Mouse (Mus musculus) embryonic facial prominence, embryonic 10.5 days (tissue): ENCODE results near the gene Trpc4ap. TPM values are rescaled to one million over a fixed set of nuclear protein-coding genes. Genes with fewer than 3 reads are reported as not detected.

Experiments used
- DNase-seq: peaks from one replicate; pipeline ENCODE4 v3.0.0-alpha.2; 2017; ENCODE audit warnings: low spot score
- H3K27ac ChIP-seq: fragments of 300-500 bp; sonication (generic); replicated peaks from 2 replicates; pipeline ENCODE4 v1.5.1; 2016; ENCODE audit warnings: mild to moderate bottlenecking
- H3K27me3 ChIP-seq: fragments of 300-500 bp; sonication (generic); replicated peaks from 2 replicates; pipeline ENCODE4 v1.6.1; 2016; ENCODE audit warnings: low read depth, mild to moderate bottlenecking; ENCODE audit not compliant: poor library complexity, severe bottlenecking
- H3K36me3 ChIP-seq: fragments of 300-500 bp; sonication (generic); replicated peaks from 2 replicates; pipeline ENCODE4 v1.6.1; 2016; ENCODE audit warnings: mild to moderate bottlenecking, moderate library complexity
- H3K4me1 ChIP-seq: fragments of 300-500 bp; sonication (generic); 2 replicates; pipeline ENCODE4 v1.6.1; 2016
- H3K4me3 ChIP-seq: fragments of 300-500 bp; sonication (generic); 2 replicates; pipeline ENCODE4 v1.5.1; 2016; ENCODE audit warnings: mild to moderate bottlenecking, moderate library complexity
- H3K9me3 ChIP-seq: fragments of 300-500 bp; sonication (generic); 2 replicates; pipeline ENCODE4 v1.6.1; 2016; ENCODE audit warnings: mild to moderate bottlenecking
- WGBS: fragments of 180-500 bp; shearing (Covaris S2); methylation state at CpG from one replicate; pipeline ENCODE4 v1.1.7; 2016; 5-methylcytosine and 5-hydroxymethylcytosine counted together
- polyA plus RNA-seq: library from polyadenylated mRNA; unstranded; fragments of >200 nt; fragmentation: Nextera tagmentation; extraction: Ambion mirVana; gene quantifications from 2 replicates; pipeline ENCODE4 v1.2.1, GENCODE M21; 2016

The Trpc4ap gene
- polyA plus RNA-seq, 1 experiment from 2014 or later = 126 TPM

DNA sequence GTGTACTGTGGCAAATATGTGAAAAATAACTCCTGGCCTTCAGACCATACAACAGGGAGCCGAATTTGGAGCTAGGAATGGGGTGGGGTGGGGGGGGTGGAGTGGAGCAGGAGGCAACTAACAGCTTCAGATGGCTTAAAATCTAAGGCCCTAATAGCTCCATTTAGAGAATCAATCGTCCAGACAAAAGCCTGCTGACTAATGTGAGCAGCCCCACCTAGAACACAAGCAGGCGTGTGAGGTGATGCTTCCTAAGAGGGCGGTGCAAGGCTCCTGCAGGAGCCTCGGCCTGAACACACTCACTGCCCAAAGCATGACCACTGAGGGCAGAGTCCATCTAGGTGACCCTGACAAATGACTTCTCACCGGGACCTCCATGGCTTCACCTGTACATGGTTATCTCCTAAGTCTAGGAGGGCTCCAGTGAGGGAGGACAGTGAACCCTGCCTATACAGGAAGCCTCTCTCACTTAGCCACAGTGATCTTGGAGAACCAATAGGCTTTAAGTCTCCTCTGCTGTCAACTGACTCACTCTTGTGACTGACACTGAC is 28.2 kb downstream of the Trpc4ap start:
- no peaks in the 10 kb centered on the region for H3K9me3 ChIP-seq
- H3K27me3 ChIP-seq = no peaks in the 10 kb centered on the region
- H3K27ac ChIP-seq = no peak overlapping the region
- no peaks in the 10 kb centered on the region for H3K4me1 ChIP-seq
- H3K36me3 ChIP-seq = peaks cover 95% of the 10 kb centered on the region
- no peak overlapping the region for H3K4me3 ChIP-seq
- 85% methylated on average over 6 of the region's 6 CpGs for WGBS
- no peak for DNase-seq

- H3K27ac ChIP-seq = no peak overlapping the region
- H3K27me3 ChIP-seq = no peaks in the 10 kb centered on the region
- H3K4me1 ChIP-seq = no peaks in the 10 kb centered on the region
- peak; percentile 46 for DNase-seq
- no peaks in the 10 kb centered on the region for H3K9me3 ChIP-seq
- 32% methylated on average over 5 of the region's 5 CpGs for WGBS
- peaks cover 95% of the 10 kb centered on the region for H3K36me3 ChIP-seq
- H3K4me3 ChIP-seq = no peak overlapping the region
Measured at GRCm38 (mm10) chr2:155663097-155663496, 29.1 kb downstream of the Trpc4ap start.

DNA sequence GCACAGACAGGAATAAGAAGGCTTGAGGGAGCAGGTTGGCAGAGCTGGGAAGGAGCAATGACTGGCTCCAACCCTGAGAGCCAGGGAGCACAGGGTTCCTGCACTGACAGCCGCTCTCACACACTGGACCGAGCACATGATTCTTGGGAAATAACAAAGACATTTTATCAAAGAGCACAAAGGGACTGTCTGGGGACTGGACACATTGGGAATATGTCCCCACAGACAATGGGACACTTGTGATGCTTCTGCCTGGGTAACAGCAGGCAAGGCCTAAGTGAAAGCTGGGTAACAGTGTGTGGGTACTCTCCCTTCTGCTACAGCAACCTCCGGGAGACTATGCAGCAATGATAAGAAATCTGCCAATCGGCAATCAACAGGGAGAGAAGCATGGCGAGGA is 29.8 kb downstream of the Trpc4ap start:
- H3K27me3 ChIP-seq = no peaks in the 10 kb centered on the region
- no peak for DNase-seq
- no peaks in the 10 kb centered on the region for H3K9me3 ChIP-seq
- no peak overlapping the region for H3K4me3 ChIP-seq
- WGBS = 94% methylated on average over 5 of the region's 5 CpGs
- H3K36me3 ChIP-seq = peaks cover 95% of the 10 kb centered on the region
- H3K4me1 ChIP-seq = no peaks in the 10 kb centered on the region
- H3K27ac ChIP-seq = no peak overlapping the region

GRCm38 (mm10) chr2:155655759-155656372 is 36.3 kb downstream of the Trpc4ap start:
- Histone ChIP-seq H3K9me3 (no peaks in the 10 kb centered on the region), H3K4me1 (no peaks in the 10 kb centered on the region), H3K36me3 (peaks cover 96% of the 10 kb centered on the region), H3K4me3 (no peak overlapping the region), H3K27me3 (no peaks in the 10 kb centered on the region), H3K27ac (no peak overlapping the region)
- WGBS = 77% methylated on average over 6 of the region's 6 CpGs
- no peak for DNase-seq

DNA sequence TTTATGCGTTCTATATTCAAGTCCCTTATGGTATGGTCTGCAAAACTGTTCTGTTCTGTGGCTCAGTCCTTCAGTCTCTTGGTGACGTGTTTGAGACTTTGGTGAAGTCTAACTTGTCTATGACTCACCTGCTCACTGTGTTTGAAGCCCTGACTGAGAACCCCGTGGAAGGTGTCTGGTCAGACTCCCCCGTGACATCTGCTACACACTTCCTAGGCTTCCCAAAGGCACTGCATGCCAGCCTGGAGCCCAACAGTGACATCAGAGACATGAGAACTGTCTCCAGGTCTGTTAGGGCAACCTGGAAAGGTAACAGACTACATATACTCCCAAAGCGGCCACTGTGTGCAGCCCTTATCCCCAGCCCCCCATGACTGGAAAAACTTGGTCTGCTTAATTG is 39.6 kb downstream of the Trpc4ap start:
- 90% methylated on average over 5 of the region's 5 CpGs for WGBS
- Histone ChIP-seq H3K27me3 (no peaks in the 10 kb centered on the region), H3K36me3 (peaks cover 98% of the 10 kb centered on the region), H3K9me3 (no peaks in the 10 kb centered on the region), H3K4me3 (no peak overlapping the region), H3K4me1 (no peaks in the 10 kb centered on the region), H3K27ac (no peak overlapping the region)
- DNase-seq = no peak

- no peak overlapping the region for H3K4me3 ChIP-seq
- H3K36me3 ChIP-seq = peaks cover 97% of the 10 kb centered on the region
- WGBS = 81% methylated on average over 7 of the region's 7 CpGs
- no peak for DNase-seq
- no peaks in the 10 kb centered on the region for H3K9me3 ChIP-seq
- H3K4me1 ChIP-seq = no peaks in the 10 kb centered on the region
- H3K27me3 ChIP-seq = no peaks in the 10 kb centered on the region
- no peak overlapping the region for H3K27ac ChIP-seq
Measured at GRCm38 (mm10) chr2:155645746-155646145, 46.4 kb downstream of the Trpc4ap start.

- Histone ChIP-seq H3K9me3 (no peaks in the 10 kb centered on the region), H3K27me3 (no peaks in the 10 kb centered on the region), H3K27ac (no peak overlapping the region), H3K36me3 (peaks cover 99% of the 10 kb centered on the region), H3K4me3 (no peak overlapping the region), H3K4me1 (no peaks in the 10 kb centered on the region)
- no peak for DNase-seq
- 88% methylated on average over 18 of the region's 18 CpGs for WGBS
Measured at GRCm38 (mm10) chr2:155641540-155642472, 50.4 kb downstream of the Trpc4ap start.

- no peak overlapping the region for H3K27ac ChIP-seq
- no peaks in the 10 kb centered on the region for H3K4me1 ChIP-seq
- H3K27me3 ChIP-seq = no peaks in the 10 kb centered on the region
- H3K9me3 ChIP-seq = no peaks in the 10 kb centered on the region
- 91% methylated on average over 6 of the region's 6 CpGs for WGBS
- DNase-seq = no peak
- no peak overlapping the region for H3K4me3 ChIP-seq
- peaks cover 99% of the 10 kb centered on the region for H3K36me3 ChIP-seq
Measured at GRCm38 (mm10) chr2:155640656-155641055, 51.5 kb downstream of the Trpc4ap start.

DNA sequence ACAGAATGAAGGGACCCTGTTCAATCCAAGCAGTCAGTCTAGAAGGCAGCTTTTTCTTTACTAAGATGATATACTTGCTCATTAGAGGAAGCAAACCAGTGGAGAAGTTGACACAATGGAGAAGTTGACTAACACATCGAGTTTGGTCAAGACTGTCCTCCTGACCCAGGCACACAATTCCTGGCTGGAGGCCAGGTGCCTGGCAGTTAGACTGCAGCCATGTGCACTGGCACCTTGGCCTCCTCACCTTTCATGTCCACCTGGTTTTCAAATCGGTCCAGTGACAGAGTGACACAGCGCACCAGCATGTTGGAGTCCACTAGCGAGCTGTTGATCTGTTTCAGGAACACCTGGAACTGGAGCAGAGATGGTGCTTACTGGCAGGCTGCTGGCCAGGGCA is 54.8 kb downstream of the Trpc4ap start:
- H3K36me3 ChIP-seq = peaks cover 99% of the 10 kb centered on the region
- no peak for DNase-seq
- H3K9me3 ChIP-seq = no peaks in the 10 kb centered on the region
- WGBS = 92% methylated on average over 4 of the region's 4 CpGs
- no peak overlapping the region for H3K27ac ChIP-seq
- H3K4me1 ChIP-seq = peaks cover 9% of the 10 kb centered on the region; the same call in 1 of the 2 replicates
- peaks cover 26% of the 10 kb centered on the region for H3K27me3 ChIP-seq
- H3K4me3 ChIP-seq = no peak overlapping the region

DNA sequence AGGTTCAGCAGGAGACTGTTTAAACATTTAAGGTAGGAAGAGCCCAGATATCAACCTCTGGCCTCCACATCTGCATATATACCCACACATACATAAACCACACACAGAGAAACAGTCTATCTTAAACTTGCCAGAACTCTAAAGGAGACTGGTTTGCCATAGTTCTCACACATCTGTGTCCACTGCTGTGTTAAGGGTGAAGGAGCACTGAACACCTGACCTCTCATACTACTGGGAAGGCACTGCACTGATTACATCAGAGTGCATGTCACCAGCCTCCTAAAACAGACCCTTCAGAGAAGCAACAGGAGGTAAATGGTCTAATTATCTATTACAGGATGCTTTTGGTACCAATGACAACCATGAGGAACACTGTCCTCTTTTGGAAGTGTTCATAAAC is 55.3 kb downstream of the Trpc4ap start:
- no peak overlapping the region for H3K4me3 ChIP-seq
- no peak overlapping the region for H3K27ac ChIP-seq
- peaks cover 32% of the 10 kb centered on the region for H3K27me3 ChIP-seq
- peaks cover 13% of the 10 kb centered on the region; the same call in 1 of the 2 replicates for H3K4me1 ChIP-seq
- peaks cover 99% of the 10 kb centered on the region for H3K36me3 ChIP-seq
- DNase-seq = no peak
- H3K9me3 ChIP-seq = no peaks in the 10 kb centered on the region

GRCm38 (mm10) chr2:155635961-155636360 is 56.2 kb downstream of the Trpc4ap start:
- peaks cover 21% of the 10 kb centered on the region for H3K4me1 ChIP-seq
- H3K4me3 ChIP-seq = no peak overlapping the region
- no peaks in the 10 kb centered on the region for H3K9me3 ChIP-seq
- WGBS = 94% methylated on average over 8 of the region's 8 CpGs
- peaks cover 98% of the 10 kb centered on the region for H3K36me3 ChIP-seq
- peaks cover 41% of the 10 kb centered on the region for H3K27me3 ChIP-seq
- DNase-seq = no peak
- H3K27ac ChIP-seq = no peak overlapping the region

DNA sequence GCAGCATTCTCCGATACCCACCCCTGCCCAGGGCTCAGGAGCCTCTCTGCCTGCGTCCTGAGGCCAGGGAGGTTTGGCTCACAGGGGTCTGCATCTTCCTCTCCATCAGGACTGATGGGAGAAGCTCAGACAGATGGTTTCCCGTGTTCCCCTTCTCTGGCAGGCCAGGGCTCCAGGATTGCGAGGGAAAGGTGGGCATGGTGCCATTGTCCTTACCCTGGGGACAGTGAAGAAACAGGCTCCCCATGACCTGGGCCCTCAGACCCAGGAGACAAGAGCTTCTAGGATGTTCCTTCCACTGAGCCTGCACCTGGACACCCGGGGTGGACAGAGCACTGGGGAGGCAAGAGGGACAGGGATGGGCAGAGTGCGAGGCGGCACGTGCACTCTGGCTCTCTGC is 57.6 kb downstream of the Trpc4ap start:
- no peak overlapping the region for H3K4me3 ChIP-seq
- no peaks in the 10 kb centered on the region for H3K9me3 ChIP-seq
- no peak for DNase-seq
- WGBS = 93% methylated on average over 8 of the region's 8 CpGs
- peaks cover 55% of the 10 kb centered on the region for H3K27me3 ChIP-seq
- H3K27ac ChIP-seq = no peak overlapping the region
- H3K36me3 ChIP-seq = peaks cover 93% of the 10 kb centered on the region
- H3K4me1 ChIP-seq = peaks cover 35% of the 10 kb centered on the region

DNA sequence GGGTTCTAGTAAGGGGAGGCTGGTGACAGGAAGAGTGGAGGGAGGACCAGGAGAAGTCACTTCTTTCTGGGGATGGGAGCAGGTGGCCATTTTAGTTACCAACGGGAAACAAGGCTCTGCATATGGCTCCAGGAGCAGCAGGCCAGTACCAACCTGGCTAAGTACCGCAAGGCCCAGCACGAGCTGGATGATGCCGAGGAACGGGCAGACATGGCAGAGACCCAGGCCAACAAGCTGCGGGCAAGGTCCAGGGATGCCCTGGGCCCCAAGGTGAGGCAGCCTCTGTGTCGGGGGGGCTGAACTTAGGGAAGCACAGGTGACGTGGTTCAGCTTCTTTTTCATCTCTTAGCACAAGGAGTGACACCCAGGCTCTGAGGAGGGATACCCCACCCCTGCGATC is 58.5 kb downstream of the Trpc4ap start:
- Histone ChIP-seq H3K27ac (no peak overlapping the region), H3K4me3 (no peak overlapping the region), H3K9me3 (no peaks in the 10 kb centered on the region), H3K4me1 (peaks cover 43% of the 10 kb centered on the region), H3K27me3 (peaks cover 63% of the 10 kb centered on the region), H3K36me3 (peaks cover 85% of the 10 kb centered on the region)
- DNase-seq = no peak
- WGBS = 89% methylated on average over 9 of the region's 9 CpGs
